Mouse (Mus musculus) G1E (cell line): ENCODE results near the gene Kcnh7. TPM values are rescaled to one million over a fixed set of nuclear protein-coding genes. Genes with fewer than 3 reads are reported as not detected.

ENCODE experiments used
- ATAC-seq: 2 replicates; pipeline ENCODE4 v1.8.0; 2016; ENCODE audit warnings: mild to moderate bottlenecking; ENCODE audit not compliant: insufficient number of reproducible peaks, poor library complexity, low FRiP score, severe bottlenecking; ENCODE audit errors: extremely low read depth
- DNase-seq: peaks from one replicate; pipeline ENCODE4 v3.0.0; 2012; ENCODE audit warnings: low spot score
- H3K27me3 ChIP-seq: 2 replicates; pipeline ENCODE4 v1.6.1; 2012; ENCODE audit warnings: mild to moderate bottlenecking, low read length, inconsistent platforms; ENCODE audit not compliant: insufficient read depth
- H3K36me3 ChIP-seq: replicated peaks from 2 replicates; pipeline ENCODE3; 2012; ENCODE audit warnings: mild to moderate bottlenecking, inconsistent platforms
- H3K4me1 ChIP-seq: 2 replicates; pipeline ENCODE4 v1.6.1; 2012; ENCODE audit warnings: low read depth, low read length, inconsistent platforms, mixed read lengths; ENCODE audit not compliant: insufficient read depth
- H3K4me3 ChIP-seq: 2 replicates; pipeline ENCODE4 v1.5.1; 2012; ENCODE audit warnings: low read depth, mild to moderate bottlenecking, inconsistent platforms, low read length, moderate library complexity, mixed read lengths
- H3K9me3 ChIP-seq: replicated peaks from 2 replicates; pipeline ENCODE4 v1.6.1; 2012; ENCODE audit warnings: inconsistent platforms
- CTCF ChIP-seq: IDR thresholded peaks from 2 replicates; pipeline ENCODE4 v1.5.1; 2012; ENCODE audit warnings: low read depth, low read length, inconsistent platforms, mixed read lengths
- GATA1 ChIP-seq: IDR thresholded peaks from 2 replicates; pipeline ENCODE4 v1.6.1; 2012; ENCODE audit warnings: borderline replicate concordance, low read length, inconsistent platforms, mixed read lengths
- GATA2 ChIP-seq: IDR thresholded peaks from 2 replicates; pipeline ENCODE4 v1.6.1; 2012; ENCODE audit warnings: low read depth, low read length, inconsistent platforms, borderline replicate concordance
- POLR2AphosphoS5 ChIP-seq: IDR thresholded peaks from 2 replicates; pipeline ENCODE4 v1.6.1; 2012; ENCODE audit warnings: low read depth, low read length, inconsistent platforms; ENCODE audit not compliant: insufficient replicate concordance
- TAL1 ChIP-seq: conservative IDR thresholded peaks from 2 replicates; pipeline ENCODE4 v1.6.1; 2012; ENCODE audit warnings: low read depth, low read length, inconsistent platforms, mixed read lengths
- polyA plus RNA-seq: library from polyadenylated mRNA; stranded (reverse); fragments of >175 nt; gene quantifications from 2 replicates; pipeline ENCODE4 v1.2.3, GENCODE M21; 2012
- total RNA-seq, 2 experiments: library from RNA; stranded (forward) in 1 of 2; stranded (reverse) in 1 of 2; fragments of 200-1000 nt in 1 of 2; fragments of >200 nt in 1 of 2; fragmentation: Nextera tagmentation in 1 of 2; gene quantifications; 2 replicates each; pipeline ENCODE4 v1.2.3; 2014 to 2017

Kcnh7 gene
- total and polyA plus RNA-seq, 3 experiments: 0.11 TPM; not detected in 2

- Histone ChIP-seq H3K27me3 (no peaks in the 10 kb centered on the region), H3K4me1 (no peaks in the 10 kb centered on the region)
- no peak for TF ChIP-seq CTCF
- TF ChIP-seq TAL1: no peak
- no peak for TF ChIP-seq GATA1
- no peak for TF ChIP-seq POLR2AphosphoS5
Observed at GRCm38 (mm10) chr2:62997692-62998091, 186.4 kb downstream of the Kcnh7 start.

GRCm38 (mm10) chr2:62988616-62989015 is 195.5 kb downstream of the Kcnh7 start:
- no peaks in the 10 kb centered on the region for H3K4me1 ChIP-seq
- DNase-seq (no peak), ATAC-seq (no peak)
- no peak overlapping the region for H3K4me3 ChIP-seq
- H3K9me3 ChIP-seq: no peaks in the 10 kb centered on the region
- H3K27me3 ChIP-seq: no peaks in the 10 kb centered on the region
- H3K36me3 ChIP-seq: no peaks in the 10 kb centered on the region
- TF ChIP-seq TAL1 (no peak), GATA1 (no peak), GATA2 (no peak), POLR2AphosphoS5 (no peak), CTCF (no peak)

More at GRCm38 (mm10) chr2:62997692-62998091, 186.4 kb downstream of the Kcnh7 start:
- ATAC-seq: no peak
- no peaks in the 10 kb centered on the region for H3K9me3 ChIP-seq
- no peak overlapping the region for H3K4me3 ChIP-seq
- no peaks in the 10 kb centered on the region for H3K36me3 ChIP-seq
- no peak for DNase-seq

GRCm38 (mm10) chr2:62983936-62984335 is 200.2 kb downstream of the Kcnh7 start:
- no peaks in the 10 kb centered on the region for H3K36me3 ChIP-seq
- ATAC-seq (no peak), DNase-seq (no peak)
- TF ChIP-seq TAL1: no peak
- no peak for TF ChIP-seq POLR2AphosphoS5
- no peak for TF ChIP-seq CTCF
- no peak for TF ChIP-seq GATA2
- no peak for TF ChIP-seq GATA1
- no peaks in the 10 kb centered on the region for H3K4me1 ChIP-seq
- H3K27me3 ChIP-seq: no peaks in the 10 kb centered on the region
- H3K4me3 ChIP-seq: no peak overlapping the region
- H3K9me3 ChIP-seq: no peaks in the 10 kb centered on the region

GRCm38 (mm10) chr2:62935273-62935874 is 248.7 kb downstream of the Kcnh7 start:
- DNase-seq: no peak
- TF ChIP-seq CTCF: no peak
- no peak for TF ChIP-seq GATA1
- Histone ChIP-seq H3K4me3 (no peak overlapping the region), H3K4me1 (no peaks in the 10 kb centered on the region), H3K9me3 (no peaks in the 10 kb centered on the region), H3K27me3 (no peaks in the 10 kb centered on the region), H3K36me3 (no peaks in the 10 kb centered on the region)
- no peak for ATAC-seq

- H3K4me3 ChIP-seq: no peak overlapping the region
- no peaks in the 10 kb centered on the region for H3K36me3 ChIP-seq
- ATAC-seq: no peak
- H3K27me3 ChIP-seq: no peaks in the 10 kb centered on the region
- no peaks in the 10 kb centered on the region for H3K9me3 ChIP-seq
- no peak for DNase-seq
- TF ChIP-seq GATA2 (no peak), TAL1 (no peak), CTCF (no peak), GATA1 (no peak)
- no peaks in the 10 kb centered on the region for H3K4me1 ChIP-seq
Observed at GRCm38 (mm10) chr2:62928494-62928893, 255.6 kb downstream of the Kcnh7 start.

GRCm38 (mm10) chr2:62928065-62928464 is 256.0 kb downstream of the Kcnh7 start:
- TF ChIP-seq GATA2: no peak
- H3K4me1 ChIP-seq: no peaks in the 10 kb centered on the region
- H3K27me3 ChIP-seq: no peaks in the 10 kb centered on the region
- no peaks in the 10 kb centered on the region for H3K36me3 ChIP-seq
- no peak for ATAC-seq
- DNase-seq: no peak
- no peaks in the 10 kb centered on the region for H3K9me3 ChIP-seq
- H3K4me3 ChIP-seq: no peak overlapping the region

- no peaks in the 10 kb centered on the region for H3K36me3 ChIP-seq
- no peak for DNase-seq
- H3K9me3 ChIP-seq: no peaks in the 10 kb centered on the region
- no peaks in the 10 kb centered on the region for H3K27me3 ChIP-seq
- ATAC-seq: no peak
- H3K4me3 ChIP-seq: no peak overlapping the region
- no peaks in the 10 kb centered on the region for H3K4me1 ChIP-seq
- TF ChIP-seq TAL1: no peak
- TF ChIP-seq GATA1: no peak
- no peak for TF ChIP-seq CTCF
- TF ChIP-seq POLR2AphosphoS5: no peak
- TF ChIP-seq GATA2: no peak
Observed at GRCm38 (mm10) chr2:62923803-62924202, 260.3 kb downstream of the Kcnh7 start.
